In genomic region chr11:113438915-113439314, GRCm38 (mm10) we compare ENCODE assay signal across 14 mouse cellular contexts.
A peak's percentile ranks its signal among the peaks of the same experiment; 100 is the strongest.
DNase-seq lines count a peak whose midpoint lies in the region; ATAC-seq lines count a peak whose summit lies in the region.
"Had no signal": no experiment of that assay in that cellular context is flagged by ENCODE, and none has a peak within 500 bp of the region (broad histone marks: within the 10 kb centered on the region; RNA-seq: fewer than 3 reads in every experiment).

No protein-coding gene starts in this region.

- peak; percentile 19 for DNase-seq in neural tube, embryonic 10.5 days (ENCODE audit: extremely low spot score, low spot score)
- DNase-seq in hindbrain, embryonic 11.5 days (ENCODE audit: low spot score) = no peak
- DNase-seq in midbrain, embryonic 11.5 days (ENCODE audit: low spot score, missing footprints) = peak; percentile 85
- DNase-seq in natural killer cell, adult 2 months (ENCODE audit: low spot score in 2 of 2) = no peak
- DNase-seq in frontal cortex, postnatal 36 days (ENCODE audit: low spot score in 2 of 2) = no peak
- DNase-seq in heart, adult 8-10 months (ENCODE audit: low spot score) = no peak
- DNase-seq: adrenal gland, postnatal 36 days; cerebellum, adult 9-10 months; gastrocnemius, postnatal 25 days; thymus, postnatal 25 days had no signal

- no peak overlapping the region for H3K4me2 ChIP-seq in neural tube, embryonic 15.5 days
- H3K4me2 ChIP-seq in hindbrain, embryonic 11.5 days (replicated peaks; ENCODE audit: low read depth, low read length) = no peak overlapping the region
- H3K4me2 ChIP-seq in midbrain, embryonic 11.5 days = no peak overlapping the region
- H3K4me2 ChIP-seq: liver, embryonic 15.5 days had no signal

- H3K27me3 ChIP-seq in neural tube, embryonic 15.5 days (replicated peaks) = no peaks in the 10 kb centered on the region
- peaks cover 5% of the 10 kb centered on the region for H3K27me3 ChIP-seq in hindbrain, embryonic 11.5 days (ENCODE audit: control insufficient read depth, insufficient read depth, low read length)
- H3K27me3 ChIP-seq in midbrain, embryonic 11.5 days (ENCODE audit: control insufficient read depth, insufficient read depth, low read length) = peaks cover 57% of the 10 kb centered on the region
- H3K27me3 ChIP-seq: CH12.LX; liver, embryonic 15.5 days had no signal

- H3K4me1 ChIP-seq in neural tube, embryonic 15.5 days = peaks cover 12% of the 10 kb centered on the region
- H3K4me1 ChIP-seq in hindbrain, embryonic 11.5 days (replicated peaks; ENCODE audit: control insufficient read depth, insufficient read depth, low read length) = peaks cover 13% of the 10 kb centered on the region
- peaks cover 21% of the 10 kb centered on the region for H3K4me1 ChIP-seq in midbrain, embryonic 11.5 days (ENCODE audit: control insufficient read depth, insufficient read depth, low read length)
- H3K4me1 ChIP-seq: liver, embryonic 15.5 days had no signal

- H3K9ac ChIP-seq in neural tube, embryonic 15.5 days (replicated peaks) = no peak overlapping the region
- H3K9ac ChIP-seq in hindbrain, embryonic 11.5 days (ENCODE audit: low read depth, low read length) = peak overlapping the region; percentile 17
- peak overlapping the region; percentile 55 for H3K9ac ChIP-seq in midbrain, embryonic 11.5 days (ENCODE audit: low read length)
- H3K9ac ChIP-seq: liver, embryonic 15.5 days had no signal

- H3K36me3 ChIP-seq in neural tube, embryonic 15.5 days = no peaks in the 10 kb centered on the region
- H3K36me3 ChIP-seq in hindbrain, embryonic 11.5 days (ENCODE audit: control insufficient read depth, insufficient read depth, low read length) = no peaks in the 10 kb centered on the region
- H3K36me3 ChIP-seq in midbrain, embryonic 11.5 days (ENCODE audit: control insufficient read depth, insufficient read depth, low read length) = no peaks in the 10 kb centered on the region

- WGBS in neural tube, embryonic 15.5 days = 70% methylated on average over 5 of the region's 5 CpGs
- WGBS in hindbrain, embryonic 11.5 days = 80% methylated on average over 5 of the region's 5 CpGs
- 71% methylated on average over 5 of the region's 5 CpGs for WGBS in midbrain, embryonic 11.5 days

- H3K9me3 ChIP-seq in neural tube, embryonic 15.5 days (replicated peaks) = no peaks in the 10 kb centered on the region
- H3K9me3 ChIP-seq in hindbrain, embryonic 11.5 days (ENCODE audit: control insufficient read depth, low read length) = peaks cover 3% of the 10 kb centered on the region; the same call in 1 of the 2 replicates
- peaks cover 6% of the 10 kb centered on the region; the same call in 1 of the 2 replicates for H3K9me3 ChIP-seq in midbrain, embryonic 11.5 days (ENCODE audit: control insufficient read depth, low read length)
- H3K9me3 ChIP-seq: liver, embryonic 15.5 days had no signal

- no peak overlapping the region for H3K27ac ChIP-seq in neural tube, embryonic 15.5 days (replicated peaks)
- H3K27ac ChIP-seq in hindbrain, embryonic 11.5 days (ENCODE audit: low read depth, low read length) = peak overlapping the region; percentile 88
- peak overlapping the region; percentile 82 for H3K27ac ChIP-seq in midbrain, embryonic 11.5 days (ENCODE audit: low read depth, low read length)
- H3K27ac ChIP-seq: liver, embryonic 15.5 days had no signal

- H3K4me3 ChIP-seq in neural tube, embryonic 15.5 days (replicated peaks) = no peak overlapping the region
- H3K4me3 ChIP-seq in hindbrain, embryonic 11.5 days (ENCODE audit: low read depth, low read length) = no peak overlapping the region
- no peak overlapping the region for H3K4me3 ChIP-seq in midbrain, embryonic 11.5 days (ENCODE audit: low read depth, low read length)
- H3K4me3 ChIP-seq: liver, embryonic 15.5 days had no signal

- ATAC-seq in neural tube, embryonic 15.5 days (ENCODE audit: low FRiP score) = no peak
- peak; percentile 5; the same call in 1 of the 2 replicates for ATAC-seq in hindbrain, embryonic 11.5 days (ENCODE audit: low FRiP score)
- ATAC-seq in midbrain, embryonic 11.5 days (ENCODE audit: low FRiP score) = no peak
- ATAC-seq in cerebellum, adult (ENCODE audit: insufficient number of reproducible peaks, low FRiP score, low TSS enrichment) = no peak

Comparison
In these comparisons a context has a peak if more than half of its experiments do, and no peak if none do; other contexts are left out.
1. DNase-seq: peak in neural tube, embryonic 10.5 days (single experiment) and midbrain, embryonic 11.5 days (single experiment); none in hindbrain, embryonic 11.5 days (single experiment), natural killer cell, adult 2 months (0 of 2), frontal cortex, postnatal 36 days (0 of 2) and heart, adult 8-10 months (single experiment).